Mouse (Mus musculus): ENCODE measurements around the gene Brdt. TPM values are rescaled to one million over a fixed set of nuclear protein-coding genes. Genes with fewer than 3 reads are reported as not detected.

Brdt gene
- 1.8 and 2.1 TPM in 2 replicates for polyA plus RNA-seq (2016; fragmentation: Nextera tagmentation; extraction: Ambion mirVana)

- Histone ChIP-seq H3K27ac (no peak within 1 kb of the TSS), H3K4me3 (no peak within 1 kb of the TSS), H3K9me3 (no peaks in the 10 kb centered on the region), H3K36me3 (no peaks in the 10 kb centered on the region), H3K27me3 (replicated peaks) (no peaks in the 10 kb centered on the region), H3K9ac (no peak within 1 kb of the TSS), H3K4me1 (no peaks in the 10 kb centered on the region), H3K4me2 (replicated peaks) (no peak within 1 kb of the TSS)
- WGBS, result 90% methylated on average over 30 of the region's 30 CpGs
- ATAC-seq (ENCODE audit: low FRiP score, low read depth), result no peak
These were observed at the start of gene Brdt for GRCm38 (mm10) chr5:107330916-107331421. Gene Brdt (plus strand): TSS chr5:107331159.

DNA sequence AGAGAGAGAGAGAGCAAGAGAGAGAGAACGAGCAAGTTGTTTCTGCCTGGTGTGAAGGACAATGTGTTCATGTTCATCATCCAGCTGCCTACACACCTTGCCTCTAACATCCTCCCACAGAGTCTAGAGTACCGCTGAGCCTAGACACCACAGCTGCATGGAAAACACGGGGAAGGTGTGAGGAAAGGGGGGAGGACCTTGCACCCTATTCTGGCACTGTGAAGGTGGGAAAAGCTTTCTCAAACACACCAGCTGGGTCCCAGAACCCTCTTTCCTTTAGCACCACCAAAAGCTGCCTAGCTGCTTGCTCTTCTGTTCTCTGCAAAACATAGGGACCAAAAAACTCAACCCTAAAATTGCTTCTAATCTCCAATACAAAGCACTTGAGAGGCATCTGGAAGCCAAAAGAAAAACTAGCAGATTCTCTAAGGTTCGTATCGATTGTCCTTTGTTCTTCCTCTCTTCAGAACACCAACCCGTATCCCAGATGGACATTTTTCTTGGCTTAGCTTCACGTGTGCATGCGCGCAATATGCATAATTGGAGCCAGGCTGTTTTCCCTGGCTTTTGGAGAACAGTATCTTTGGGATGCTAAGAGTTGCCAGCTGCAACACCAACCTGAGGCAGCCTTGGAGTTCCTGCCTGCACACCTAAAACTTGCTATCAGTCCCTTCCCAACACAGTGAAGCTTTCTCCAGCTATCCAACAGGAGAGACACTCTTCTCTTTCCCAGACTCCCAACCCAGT is 48.2 kb upstream of the Brdt start:
- Histone ChIP-seq H3K27me3 (replicated peaks) (no peaks in the 10 kb centered on the region), H3K4me1 (no peaks in the 10 kb centered on the region), H3K36me3 (no peaks in the 10 kb centered on the region), H3K9ac (no peak overlapping the region), H3K4me2 (replicated peaks) (no peak overlapping the region), H3K4me3 (no peak overlapping the region), H3K9me3 (0 out of 2 replicates have a peak, but pooled peaks cover 5% of the 10 kb centered on the region), H3K27ac (no peak overlapping the region)
- no peak for ATAC-seq (ENCODE audit: low FRiP score, low read depth)
- 80% methylated on average over 9 of the region's 9 CpGs for WGBS

GRCm38 (mm10) chr5:107283935-107284524 is 46.9 kb upstream of the Brdt start:
- Histone ChIP-seq H3K4me2 (replicated peaks) (no peak overlapping the region), H3K9ac (no peak overlapping the region), H3K27me3 (replicated peaks) (peaks cover 9% of the 10 kb centered on the region; the same call in 1 of the 2 replicates), H3K9me3 (0 out of 2 replicates have a peak, but pooled peaks cover 5% of the 10 kb centered on the region), H3K4me3 (no peak overlapping the region), H3K27ac (no peak overlapping the region), H3K4me1 (peaks cover 6% of the 10 kb centered on the region), H3K36me3 (no peaks in the 10 kb centered on the region)
- no peak for ATAC-seq (ENCODE audit: low FRiP score, low read depth)
- WGBS, result 69% methylated on average over 10 of the region's 10 CpGs

DNA sequence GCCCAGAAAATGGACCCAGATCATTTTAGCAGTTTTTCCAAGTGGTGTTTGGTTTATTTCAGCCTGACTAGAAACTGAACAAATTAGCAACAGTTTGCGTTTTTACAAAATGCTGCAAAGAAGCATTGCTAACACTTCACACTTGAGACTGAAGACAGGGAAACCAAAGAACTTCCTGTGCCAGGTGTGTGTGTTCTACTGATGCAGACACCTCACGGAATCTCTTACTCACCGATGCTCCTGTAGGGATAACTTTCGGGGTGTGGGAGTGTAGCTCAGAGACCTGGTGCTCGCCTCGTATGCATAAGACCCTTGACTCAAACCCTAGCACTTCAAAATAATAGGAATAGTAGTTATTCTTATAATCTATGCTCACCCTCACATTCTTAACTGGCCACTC is 45.4 kb upstream of the Brdt start:
- WGBS, result 90% methylated on average over 6 of the region's 6 CpGs
- no peak for ATAC-seq (ENCODE audit: low FRiP score, low read depth)

GRCm38 (mm10) chr5:107287254-107287907 is 43.6 kb upstream of the Brdt start:
- H3K9me3 ChIP-seq, result no peaks in the 10 kb centered on the region
- no peak overlapping the region for H3K27ac ChIP-seq
- H3K4me2 ChIP-seq (replicated peaks), result 0 out of 2 replicates have a peak overlapping the region, but pooled peaks have one; percentile 21
- ATAC-seq (ENCODE audit: low FRiP score, low read depth), result no peak
- WGBS, result 23% methylated on average over 6 of the region's 6 CpGs
- no peak overlapping the region for H3K4me3 ChIP-seq
- H3K36me3 ChIP-seq, result no peaks in the 10 kb centered on the region
- H3K9ac ChIP-seq, result no peak overlapping the region
- peaks cover 9% of the 10 kb centered on the region; the same call in 1 of the 2 replicates for H3K27me3 ChIP-seq (replicated peaks)
- peaks cover 13% of the 10 kb centered on the region for H3K4me1 ChIP-seq

More for the DNA sequence above, 45.4 kb upstream of the Brdt start:
- Histone ChIP-seq H3K9me3 (0 out of 2 replicates have a peak, but pooled peaks cover under 1% of the 10 kb centered on the region), H3K4me2 (replicated peaks) (no peak overlapping the region), H3K27me3 (replicated peaks) (peaks cover 9% of the 10 kb centered on the region; the same call in 1 of the 2 replicates), H3K4me1 (peaks cover 13% of the 10 kb centered on the region), H3K4me3 (no peak overlapping the region), H3K27ac (no peak overlapping the region), H3K9ac (no peak overlapping the region), H3K36me3 (no peaks in the 10 kb centered on the region)

GRCm38 (mm10) chr5:107287908-107288267 is 43.1 kb upstream of the Brdt start:
- Histone ChIP-seq H3K4me1 (peaks cover 13% of the 10 kb centered on the region), H3K4me2 (replicated peaks) (peak overlapping the region; percentile 99), H3K27ac (no peak overlapping the region), H3K36me3 (no peaks in the 10 kb centered on the region), H3K27me3 (replicated peaks) (peaks cover 9% of the 10 kb centered on the region; the same call in 1 of the 2 replicates), H3K4me3 (peak overlapping the region; percentile 71), H3K9ac (no peak overlapping the region), H3K9me3 (no peaks in the 10 kb centered on the region)
- ATAC-seq (ENCODE audit: low FRiP score, low read depth), result no peak
- 41% methylated on average over 5 of the region's 5 CpGs for WGBS

- peak overlapping the region; percentile 71 for H3K4me3 ChIP-seq
- H3K27ac ChIP-seq, result peak overlapping the region; percentile 57; the same call in 1 of the 2 replicates
- H3K36me3 ChIP-seq, result no peaks in the 10 kb centered on the region
- peak; percentile 4 for ATAC-seq (ENCODE audit: low FRiP score, low read depth)
- H3K4me2 ChIP-seq (replicated peaks), result peak overlapping the region; percentile 99
- peak overlapping the region; percentile 73 for H3K9ac ChIP-seq
- peaks cover 13% of the 10 kb centered on the region for H3K4me1 ChIP-seq
- WGBS, result under 1% methylated on average over 62 of the region's 62 CpGs
- H3K9me3 ChIP-seq, result no peaks in the 10 kb centered on the region
- H3K27me3 ChIP-seq (replicated peaks), result peaks cover 9% of the 10 kb centered on the region; the same call in 1 of the 2 replicates
These were observed 42.3 kb upstream of the Brdt start for GRCm38 (mm10) chr5:107288427-107289233.

DNA sequence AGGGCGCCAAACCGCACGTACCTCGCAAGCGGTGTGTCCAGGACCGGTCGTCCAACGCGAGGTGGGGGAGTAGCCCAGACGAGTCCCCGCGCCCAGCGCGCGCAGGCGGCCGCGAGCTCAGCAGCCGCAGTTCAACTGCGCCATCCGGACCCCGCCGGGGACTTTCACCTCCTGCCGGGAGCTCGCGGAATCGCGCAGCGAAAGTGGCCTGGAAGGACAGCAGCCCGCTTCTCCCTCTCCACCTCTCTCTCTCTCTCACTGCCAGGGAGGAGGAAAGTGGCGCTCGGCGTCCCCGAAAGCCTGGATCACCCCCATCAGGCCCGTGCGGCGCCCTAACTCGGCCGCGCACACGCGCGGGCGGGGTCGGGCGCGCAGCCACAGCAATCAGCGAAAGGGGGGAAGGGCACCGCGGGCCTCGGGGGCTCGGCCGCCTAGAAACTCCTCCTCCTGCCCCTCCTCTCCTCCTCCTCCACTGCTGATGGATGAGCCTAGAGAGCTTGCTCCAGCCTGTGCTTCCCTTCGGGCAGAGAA is 41.7 kb upstream of the Brdt start, which contains the start of gene Tgfbr3:
Tgfbr3 (minus strand) TSS at position 396 of the 531 bp plus-strand sequence.
- H3K4me3 ChIP-seq, result peak within 1 kb of the TSS; percentile 71
- H3K27me3 ChIP-seq (replicated peaks), result peaks cover 9% of the 10 kb centered on the region; the same call in 1 of the 2 replicates
- H3K9ac ChIP-seq, result peak within 1 kb of the TSS; percentile 73
- no peaks in the 10 kb centered on the region for H3K9me3 ChIP-seq
- ATAC-seq (ENCODE audit: low FRiP score, low read depth), result peak; percentile 95
- H3K4me2 ChIP-seq (replicated peaks), result peak within 1 kb of the TSS; percentile 99
- H3K4me1 ChIP-seq, result peaks cover 13% of the 10 kb centered on the region
- H3K27ac ChIP-seq, result peak within 1 kb of the TSS; percentile 57; the same call in 1 of the 2 replicates
- under 1% methylated on average over 54 of the region's 54 CpGs for WGBS
- no peaks in the 10 kb centered on the region for H3K36me3 ChIP-seq

GRCm38 (mm10) chr5:107289986-107290385 is 41.0 kb upstream of the Brdt start:
- Histone ChIP-seq H3K4me3 (no peak overlapping the region; the same call in 1 of the 2 replicates), H3K4me1 (peaks cover 13% of the 10 kb centered on the region), H3K27ac (no peak overlapping the region), H3K27me3 (replicated peaks) (peaks cover 9% of the 10 kb centered on the region; the same call in 1 of the 2 replicates), H3K9me3 (no peaks in the 10 kb centered on the region), H3K36me3 (no peaks in the 10 kb centered on the region), H3K9ac (no peak overlapping the region), H3K4me2 (replicated peaks) (peak overlapping the region; percentile 99)
- ATAC-seq (ENCODE audit: low FRiP score, low read depth), result no peak
- WGBS, result 33% methylated on average over 8 of the region's 8 CpGs

DNA sequence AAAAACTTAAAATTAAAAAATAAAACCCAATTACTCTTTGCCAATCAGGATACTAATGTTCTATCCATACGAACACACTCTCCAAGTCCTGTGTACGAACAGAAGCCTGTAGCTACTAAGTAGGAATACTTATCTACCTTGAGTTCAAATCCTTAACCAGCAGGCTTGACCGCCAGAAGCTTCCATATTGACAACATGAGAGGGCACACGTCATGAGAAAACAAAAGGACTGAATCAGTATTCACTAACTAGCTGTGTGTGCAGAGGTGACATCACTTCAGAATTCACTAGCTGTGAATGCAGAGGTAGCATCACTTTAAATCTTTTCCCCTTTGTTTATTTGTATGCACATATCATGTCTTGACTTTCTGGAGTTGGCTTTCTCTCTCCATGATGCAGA is 36.9 kb upstream of the Brdt start:
- peaks cover 12% of the 10 kb centered on the region for H3K4me1 ChIP-seq
- WGBS, result 85% methylated on average over 4 of the region's 4 CpGs
- H3K27me3 ChIP-seq (replicated peaks), result no peaks in the 10 kb centered on the region
- no peaks in the 10 kb centered on the region for H3K9me3 ChIP-seq
- H3K4me3 ChIP-seq, result no peak overlapping the region
- no peak overlapping the region for H3K27ac ChIP-seq
- no peaks in the 10 kb centered on the region for H3K36me3 ChIP-seq
- no peak overlapping the region for H3K4me2 ChIP-seq (replicated peaks)
- ATAC-seq (ENCODE audit: low FRiP score, low read depth), result no peak
- H3K9ac ChIP-seq, result no peak overlapping the region

Data from neural tube, embryonic 12.5 days (tissue).